Mouse (Mus musculus) neural tube, embryonic 10.5 days (tissue): Measurements from ENCODE around the gene Rnf114.
A peak's percentile ranks its signal among the peaks of the same experiment; 100 is the strongest.

Experiments
- DNase-seq: peaks from one replicate; pipeline ENCODE4 v3.0.0-alpha.2; 2017; ENCODE audit warnings: low spot score; ENCODE audit errors: extremely low spot score

Rnf114 gene

GRCm38 (mm10) chr2:167539536-167540476 is 47.4 kb downstream of the Rnf114 start:
- DNase-seq = peak; percentile 32

GRCm38 (mm10) chr2:167540477-167541110 is 48.1 kb downstream of the Rnf114 start:
- DNase-seq = peak; percentile 20

GRCm38 (mm10) chr2:167541324-167541723 is 48.9 kb downstream of the Rnf114 start:
- DNase-seq = no peak

GRCm38 (mm10) chr2:167541761-167542160 is 49.3 kb downstream of the Rnf114 start:
- DNase-seq = peak; percentile 30

- no peak for DNase-seq
Observed at GRCm38 (mm10) chr2:167542361-167542760, 49.9 kb downstream of the Rnf114 start.

- DNase-seq = peak; percentile 61
Observed at GRCm38 (mm10) chr2:167543121-167544003, 50.9 kb downstream of the Rnf114 start.

- no peak for DNase-seq
Observed at GRCm38 (mm10) chr2:167544004-167544356, 51.5 kb downstream of the Rnf114 start.

GRCm38 (mm10) chr2:167544456-167544855 is 52.0 kb downstream of the Rnf114 start:
- DNase-seq = peak; percentile 22

GRCm38 (mm10) chr2:167546447-167547195 is 54.2 kb downstream of the Rnf114 start:
- no peak for DNase-seq

- DNase-seq = no peak
Observed at GRCm38 (mm10) chr2:167547444-167547843, 55.0 kb downstream of the Rnf114 start.

GRCm38 (mm10) chr2:167548961-167549360 is 56.5 kb downstream of the Rnf114 start:
- no peak for DNase-seq

- no peak for DNase-seq
Observed at GRCm38 (mm10) chr2:167550341-167550854, 58.0 kb downstream of the Rnf114 start.

- DNase-seq = no peak
Observed at GRCm38 (mm10) chr2:167551342-167551920, 59.0 kb downstream of the Rnf114 start.

- DNase-seq = no peak
Observed at GRCm38 (mm10) chr2:167552292-167552691, 59.8 kb downstream of the Rnf114 start.

GRCm38 (mm10) chr2:167552927-167553402 is 60.5 kb downstream of the Rnf114 start:
- DNase-seq = peak; percentile 36

GRCm38 (mm10) chr2:167555766-167556165 is 63.3 kb downstream of the Rnf114 start:
- no peak for DNase-seq

- DNase-seq = no peak
Observed at GRCm38 (mm10) chr2:167559413-167559812, 67.0 kb downstream of the Rnf114 start.

GRCm38 (mm10) chr2:167562101-167562500 is 69.7 kb downstream of the Rnf114 start:
- no peak for DNase-seq

- no peak for DNase-seq
Observed at GRCm38 (mm10) chr2:167563035-167563434, 70.6 kb downstream of the Rnf114 start.

GRCm38 (mm10) chr2:167563703-167564102 is 71.3 kb downstream of the Rnf114 start:
- peak; percentile 73 for DNase-seq
